Mouse (Mus musculus): ENCODE results near the gene Bik.

DNA sequence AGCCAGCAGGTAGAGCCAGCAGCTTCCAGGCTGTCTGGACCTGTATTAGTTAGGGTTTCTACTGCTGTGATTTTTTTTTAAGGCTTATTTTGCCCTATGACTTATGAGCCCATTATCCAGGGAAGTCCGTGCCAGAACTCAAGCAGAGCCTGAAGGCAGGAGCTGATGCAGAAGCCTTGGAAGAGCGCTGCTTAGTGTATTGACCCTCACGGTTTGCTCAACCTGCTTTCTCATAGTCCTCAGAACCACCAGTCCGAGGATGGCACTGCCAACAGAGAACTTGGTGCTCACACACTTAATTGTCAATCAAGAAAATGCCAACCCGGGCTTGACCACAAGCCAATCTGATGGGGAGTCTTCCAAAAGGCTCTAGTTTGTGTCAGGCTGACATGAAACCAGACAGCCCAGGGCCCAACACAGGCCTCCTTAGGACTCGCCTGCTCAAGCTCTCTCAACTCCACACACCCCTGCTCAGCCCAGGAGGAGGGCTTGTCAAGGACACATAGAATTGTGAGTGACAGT lies 5.7 kb upstream of the Bik start:
- no peak for TF ChIP-seq CTCF (IDR thresholded peaks at IDR 0.05; ENCODE audit: low read depth)
- TF ChIP-seq EP300 (IDR thresholded peaks at IDR 0.05; ENCODE audit: low read depth): no peak

All from liver, postnatal 0 days (tissue).